Mouse (Mus musculus): ENCODE results near the gene Csnk2a2. TPM values are rescaled to one million over a fixed set of nuclear protein-coding genes. Genes with fewer than 3 reads are reported as not detected.

Csnk2a2 gene
- polyA plus RNA-seq, 1 experiment = 21.7 TPM

- WGBS = 64% methylated on average over 4 of the region's 4 CpGs
- no peak for TF ChIP-seq POLR2A (IDR thresholded peaks at IDR 0.05; ENCODE audit: borderline replicate concordance, extremely low read depth, low read depth, low read length)
- no peak for TF ChIP-seq CTCF (IDR thresholded peaks at IDR 0.05; ENCODE audit: insufficient read depth, low read length)
- no peak for DNase-seq
- no peak overlapping the region for H3K4me3 ChIP-seq (replicated peaks; ENCODE audit: extremely low read depth, low read depth, low read length)
- peaks cover 9% of the 10 kb centered on the region for H3K4me1 ChIP-seq (ENCODE audit: control insufficient read depth, insufficient read depth, low read length)
These were observed 2.2 kb upstream of the Csnk2a2 start for GRCm38 (mm10) chr8:95492057-95492456.

GRCm38 (mm10) chr8:95488698-95489332 is 1.0 kb downstream of the Csnk2a2 start:
- peak overlapping the region; percentile 69 for H3K4me3 ChIP-seq (replicated peaks; ENCODE audit: extremely low read depth, low read depth, low read length)
- 3% methylated on average over 21 of the region's 42 CpGs for WGBS
- H3K4me1 ChIP-seq (ENCODE audit: control insufficient read depth, insufficient read depth, low read length) = peaks cover 9% of the 10 kb centered on the region
- TF ChIP-seq POLR2A (IDR thresholded peaks at IDR 0.05; ENCODE audit: borderline replicate concordance, extremely low read depth, low read depth, low read length) (no peak), CTCF (IDR thresholded peaks at IDR 0.05; ENCODE audit: insufficient read depth, low read length) (no peak)
- peak; percentile 81 for DNase-seq

- peaks cover 9% of the 10 kb centered on the region for H3K4me1 ChIP-seq (ENCODE audit: control insufficient read depth, insufficient read depth, low read length)
- peak overlapping the region; percentile 69 for H3K4me3 ChIP-seq (replicated peaks; ENCODE audit: extremely low read depth, low read depth, low read length)
- TF ChIP-seq POLR2A (IDR thresholded peaks at IDR 0.05; ENCODE audit: borderline replicate concordance, extremely low read depth, low read depth, low read length) = no peak
- TF ChIP-seq CTCF (IDR thresholded peaks at IDR 0.05; ENCODE audit: insufficient read depth, low read length) = no peak
- WGBS = 5% methylated on average over 73 of the region's 95 CpGs
- DNase-seq = no peak
These were observed 1.8 kb downstream of the Csnk2a2 start for GRCm38 (mm10) chr8:95487800-95488697.

GRCm38 (mm10) chr8:95470008-95470407 is 19.8 kb downstream of the Csnk2a2 start:
- TF ChIP-seq CTCF (IDR thresholded peaks at IDR 0.05; ENCODE audit: insufficient read depth, low read length) = no peak
- TF ChIP-seq POLR2A (IDR thresholded peaks at IDR 0.05; ENCODE audit: borderline replicate concordance, extremely low read depth, low read depth, low read length) = no peak
- WGBS = 97% methylated on average over 4 of the region's 4 CpGs
- Histone ChIP-seq H3K4me1 (ENCODE audit: control insufficient read depth, insufficient read depth, low read length) (no peaks in the 10 kb centered on the region), H3K4me3 (replicated peaks; ENCODE audit: extremely low read depth, low read depth, low read length) (no peak overlapping the region)
- DNase-seq = no peak

- H3K4me3 ChIP-seq (replicated peaks; ENCODE audit: extremely low read depth, low read depth, low read length) = no peak overlapping the region
- DNase-seq = no peak
- no peaks in the 10 kb centered on the region for H3K4me1 ChIP-seq (ENCODE audit: control insufficient read depth, insufficient read depth, low read length)
- WGBS = 84% methylated on average over 3 of the region's 3 CpGs
- no peak for TF ChIP-seq POLR2A (IDR thresholded peaks at IDR 0.05; ENCODE audit: borderline replicate concordance, extremely low read depth, low read depth, low read length)
- TF ChIP-seq CTCF (IDR thresholded peaks at IDR 0.05; ENCODE audit: insufficient read depth, low read length) = no peak
These were observed 20.8 kb downstream of the Csnk2a2 start for GRCm38 (mm10) chr8:95468995-95469394.

- Histone ChIP-seq H3K4me3 (replicated peaks; ENCODE audit: extremely low read depth, low read depth, low read length) (no peak overlapping the region), H3K4me1 (ENCODE audit: control insufficient read depth, insufficient read depth, low read length) (no peaks in the 10 kb centered on the region)
- DNase-seq = no peak
- TF ChIP-seq POLR2A (IDR thresholded peaks at IDR 0.05; ENCODE audit: borderline replicate concordance, extremely low read depth, low read depth, low read length) (no peak), CTCF (IDR thresholded peaks at IDR 0.05; ENCODE audit: insufficient read depth, low read length) (no peak)
- 68% methylated on average over 2 of the region's 2 CpGs for WGBS
These were observed 23.3 kb downstream of the Csnk2a2 start for GRCm38 (mm10) chr8:95466543-95466942.

- H3K4me1 ChIP-seq (ENCODE audit: control insufficient read depth, insufficient read depth, low read length) = no peaks in the 10 kb centered on the region
- no peak for DNase-seq
- TF ChIP-seq POLR2A (IDR thresholded peaks at IDR 0.05; ENCODE audit: borderline replicate concordance, extremely low read depth, low read depth, low read length) (no peak), CTCF (IDR thresholded peaks at IDR 0.05; ENCODE audit: insufficient read depth, low read length) (peak; percentile 41; the same call in 1 of the 2 replicates)
- H3K4me3 ChIP-seq (replicated peaks; ENCODE audit: extremely low read depth, low read depth, low read length) = no peak overlapping the region
- WGBS = 48% methylated on average over 8 of the region's 8 CpGs
These were observed 37.3 kb downstream of the Csnk2a2 start for GRCm38 (mm10) chr8:95452518-95452917.

- TF ChIP-seq POLR2A (IDR thresholded peaks at IDR 0.05; ENCODE audit: borderline replicate concordance, extremely low read depth, low read depth, low read length) (no peak), CTCF (IDR thresholded peaks at IDR 0.05; ENCODE audit: insufficient read depth, low read length) (no peak)
- Histone ChIP-seq H3K4me3 (replicated peaks; ENCODE audit: extremely low read depth, low read depth, low read length) (no peak overlapping the region), H3K4me1 (ENCODE audit: control insufficient read depth, insufficient read depth, low read length) (no peaks in the 10 kb centered on the region)
- WGBS = 95% methylated on average over 5 of the region's 5 CpGs
- DNase-seq = no peak
These were observed 39.6 kb downstream of the Csnk2a2 start for GRCm38 (mm10) chr8:95450271-95450670.

GRCm38 (mm10) chr8:95447661-95448060 is 42.2 kb downstream of the Csnk2a2 start:
- WGBS = 85% methylated on average over 7 of the region's 7 CpGs
- DNase-seq = no peak
- H3K4me3 ChIP-seq (replicated peaks; ENCODE audit: extremely low read depth, low read depth, low read length) = no peak overlapping the region
- no peaks in the 10 kb centered on the region for H3K4me1 ChIP-seq (ENCODE audit: control insufficient read depth, insufficient read depth, low read length)
- TF ChIP-seq POLR2A (IDR thresholded peaks at IDR 0.05; ENCODE audit: borderline replicate concordance, extremely low read depth, low read depth, low read length) (no peak), CTCF (IDR thresholded peaks at IDR 0.05; ENCODE audit: insufficient read depth, low read length) (no peak)
